Comparison of ENCODE assay signal across 13 mouse cellular contexts in the genomic region with DNA sequence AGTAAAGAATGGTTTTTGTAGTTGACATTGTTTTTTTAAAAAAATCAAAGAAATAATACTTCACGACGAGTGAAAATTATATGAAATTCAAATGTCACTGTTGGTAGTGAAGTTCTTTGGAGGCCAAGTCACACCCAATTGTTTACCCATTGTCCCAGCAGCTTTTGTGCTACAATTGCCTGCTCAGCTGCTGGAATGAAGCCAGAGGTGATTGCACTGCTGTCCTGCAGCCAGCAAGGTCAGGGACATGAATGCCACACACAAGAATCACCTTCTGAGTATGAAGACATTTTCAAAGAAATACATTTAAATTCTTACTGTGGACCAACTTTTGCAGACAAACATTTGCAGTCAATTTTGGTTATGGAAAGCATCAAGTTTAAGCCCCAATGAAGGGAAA.
DNase-seq lines count a peak whose midpoint lies in the region; ATAC-seq lines count a peak whose summit lies in the region.
"Had no signal": no experiment of that assay in that cellular context is flagged by ENCODE, and none has a peak within 500 bp of the region (broad histone marks: within the 10 kb centered on the region; RNA-seq: fewer than 3 reads in every experiment).

No protein-coding gene starts in this region.

- H3K9me3 ChIP-seq in kidney, embryonic 14.5 days (ENCODE audit: control insufficient read depth, low read length): no peaks in the 10 kb centered on the region
- H3K9me3 ChIP-seq: intestine, embryonic 15.5 days; megakaryocyte, embryonic 14.5 days had no signal

- 76% methylated on average over 2 of the region's 2 CpGs for WGBS in kidney, embryonic 14.5 days

- H3K27ac ChIP-seq in kidney, embryonic 14.5 days (ENCODE audit: low read depth, low read length): no peak overlapping the region
- H3K27ac ChIP-seq: intestine, embryonic 15.5 days; stomach, postnatal 0 days had no signal

- ATAC-seq in kidney, embryonic 14.5 days (ENCODE audit: low FRiP score, low TSS enrichment): no peak
- no peak for ATAC-seq in frontal cortex, adult (ENCODE audit: low TSS enrichment)
- ATAC-seq: intestine, embryonic 15.5 days had no signal

- H3K9ac ChIP-seq in kidney, embryonic 14.5 days (ENCODE audit: low read depth, low read length): no peak overlapping the region
- H3K9ac ChIP-seq: intestine, embryonic 15.5 days had no signal

- H3K4me2 ChIP-seq in kidney, embryonic 14.5 days (replicated peaks; ENCODE audit: low read depth, low read length): no peak overlapping the region
- H3K4me2 ChIP-seq: intestine, embryonic 15.5 days had no signal

- H3K36me3 ChIP-seq in kidney, embryonic 14.5 days (ENCODE audit: control insufficient read depth, insufficient read depth, low read length): no peaks in the 10 kb centered on the region
- H3K36me3 ChIP-seq: intestine, embryonic 15.5 days had no signal

- no peak overlapping the region for H3K4me3 ChIP-seq in kidney, embryonic 14.5 days (ENCODE audit: low read length)
- H3K4me3 ChIP-seq: intestine, embryonic 15.5 days; megakaryocyte, embryonic 14.5 days had no signal

- DNase-seq in kidney, adult 18-20 months: peak; percentile 18
- DNase-seq in ES-CJ7 (ENCODE audit: low read depth, low spot score) (peak; percentile 4), MN1 (ENCODE audit: low spot score) (no peak)
- peak; percentile 90 for DNase-seq in adrenal gland, adult 2 months
- peak; percentile 69 for DNase-seq in heart, postnatal 4 days
- no peak for DNase-seq in gastrocnemius, postnatal 25 days
- DNase-seq: layer of hippocampus, postnatal 36 days; liver had no signal

- H3K4me1 ChIP-seq in kidney, embryonic 14.5 days (ENCODE audit: control insufficient read depth, insufficient read depth, low read length): no peaks in the 10 kb centered on the region
- H3K4me1 ChIP-seq: intestine, embryonic 15.5 days; megakaryocyte, embryonic 14.5 days had no signal

- no peaks in the 10 kb centered on the region for H3K27me3 ChIP-seq in kidney, embryonic 14.5 days (ENCODE audit: control insufficient read depth, insufficient read depth, low read length)
- H3K27me3 ChIP-seq: intestine, embryonic 15.5 days; megakaryocyte, embryonic 14.5 days had no signal

Comparison
In these comparisons a context has a peak if more than half of its experiments do, and no peak if none do; other contexts are left out.
1. DNase-seq: peak in kidney, adult 18-20 months (single experiment), ES-CJ7 (single experiment), adrenal gland, adult 2 months (single experiment) and heart, postnatal 4 days (single experiment); none in MN1 (single experiment) and gastrocnemius, postnatal 25 days (single experiment).